Mouse (Mus musculus) CH12.LX (cell line): ENCODE results near the gene Fcnb. TPM values are rescaled to one million over a fixed set of nuclear protein-coding genes. Genes with fewer than 3 reads are reported as not detected.

Experiments used
- DNase-seq: peaks from one replicate; pipeline ENCODE4 v3.0.0-alpha.2; 2013; ENCODE audit errors: extremely low read depth
- H3K27ac ChIP-seq: 2 replicates; pipeline ENCODE4 v1.5.1; 2012; ENCODE audit warnings: low read depth, mild to moderate bottlenecking, control low read depth, moderate library complexity; ENCODE audit not compliant: insufficient read depth
- H3K27me3 ChIP-seq: replicated peaks from 2 replicates; pipeline ENCODE3; 2012; ENCODE audit warnings: inconsistent platforms
- H3K36me3 ChIP-seq, 2 experiments: replicated peaks in 1 of 2; 2 replicates each; pipeline versions ENCODE3 to v1.6.1; 2012; ENCODE audit warnings: inconsistent platforms in 1 of 2, low read length in 1 of 2, mild to moderate bottlenecking in 1 of 2, mixed read lengths in 1 of 2, moderate library complexity in 1 of 2; ENCODE audit not compliant: control insufficient read depth in 1 of 2, insufficient read depth in 1 of 2
- H3K4me1 ChIP-seq, 2 experiments: 2 replicates each; pipeline ENCODE4 v1.6.1; 2012; ENCODE audit warnings: inconsistent platforms in 1 of 2, moderate library complexity in 1 of 2; ENCODE audit not compliant: insufficient read depth in 2 of 2, control insufficient read depth in 1 of 2
- H3K4me2 ChIP-seq: 2 replicates; pipeline ENCODE4 v1.6.1; 2012; ENCODE audit warnings: low read depth, mild to moderate bottlenecking, control low read depth; ENCODE audit not compliant: poor library complexity, insufficient read depth, severe bottlenecking
- H3K4me3 ChIP-seq, 3 experiments: fragments of 150-350 bp in 1 of 3; sonication (generic) in 1 of 3; replicated peaks in 1 of 3; 2 replicates each; pipeline versions ENCODE3 to v1.5.1; 2011 to 2012; ENCODE audit warnings: low read depth in 2 of 3, low read length in 2 of 3, mild to moderate bottlenecking in 2 of 3, moderate library complexity in 2 of 3, control low read depth in 1 of 3, improper control_type of control experiment in 1 of 3, inconsistent platforms in 1 of 3, mixed read lengths in 1 of 3; ENCODE audit not compliant: poor library complexity in 1 of 3
- H3K79me2 ChIP-seq: replicated peaks from 2 replicates; pipeline ENCODE4 v1.6.1; 2012; ENCODE audit warnings: mild to moderate bottlenecking, moderate library complexity; ENCODE audit not compliant: control insufficient read depth, poor library complexity, insufficient read depth, severe bottlenecking; ENCODE audit errors: extremely low read depth
- H3K9ac ChIP-seq: 2 replicates; pipeline ENCODE4 v1.6.1; 2012; ENCODE audit warnings: low read depth, mild to moderate bottlenecking, control low read depth, moderate library complexity; ENCODE audit not compliant: insufficient read depth
- H3K9me3 ChIP-seq: replicated peaks from 2 replicates; pipeline ENCODE3; 2012; ENCODE audit warnings: low read length, inconsistent platforms, mixed read lengths
- CHD1 ChIP-seq: IDR thresholded peaks from 2 replicates; pipeline ENCODE4 v1.6.1; 2012; ENCODE audit warnings: low read depth, low read length, improper control_type of control experiment, inconsistent platforms
- E2F4 ChIP-seq: IDR thresholded peaks from 2 replicates; pipeline ENCODE4 v1.6.1; 2011; ENCODE audit warnings: low read depth, low read length, improper control_type of control experiment; ENCODE audit not compliant: insufficient replicate concordance
- ELF1 ChIP-seq: IDR thresholded peaks from 2 replicates; pipeline ENCODE4 v1.6.1; 2014; ENCODE audit warnings: low read depth, mild to moderate bottlenecking, inconsistent platforms, low read length, improper control_type of control experiment
- EP300 ChIP-seq: IDR thresholded peaks from 2 replicates; pipeline ENCODE4 v1.6.1; 2011; ENCODE audit warnings: low read length, improper control_type of control experiment
- ETS1 ChIP-seq: conservative IDR thresholded peaks from 2 replicates; pipeline ENCODE4 v1.6.1; 2012; ENCODE audit warnings: low read depth, mild to moderate bottlenecking, inconsistent platforms, low read length, improper control_type of control experiment, moderate library complexity
- GABPA ChIP-seq: IDR thresholded peaks from 2 replicates; pipeline ENCODE4 v1.6.1; 2012; ENCODE audit warnings: low read depth, low read length, improper control_type of control experiment, inconsistent platforms; ENCODE audit not compliant: insufficient replicate concordance
- HCFC1 ChIP-seq: IDR thresholded peaks from 2 replicates; pipeline ENCODE4 v1.6.1; 2012; ENCODE audit warnings: low read depth, mild to moderate bottlenecking, inconsistent platforms, low read length, improper control_type of control experiment
- IRF4 ChIP-seq: IDR thresholded peaks from 2 replicates; pipeline ENCODE4 v1.6.1; 2014; ENCODE audit warnings: low read depth, mild to moderate bottlenecking, inconsistent platforms, low read length, improper control_type of control experiment
- JUND ChIP-seq: conservative IDR thresholded peaks from 2 replicates; pipeline ENCODE4 v1.6.1; 2011; ENCODE audit warnings: low read depth, low read length, improper control_type of control experiment
- NELFE ChIP-seq: IDR thresholded peaks from 2 replicates; pipeline ENCODE4 v1.6.1; 2011; ENCODE audit warnings: low read depth, low read length, improper control_type of control experiment
- NRF1 ChIP-seq: IDR thresholded peaks from 2 replicates; pipeline ENCODE4 v1.6.1; 2014; ENCODE audit warnings: low read depth, mild to moderate bottlenecking, inconsistent platforms, low read length, improper control_type of control experiment, moderate library complexity
- PAX5 ChIP-seq: IDR thresholded peaks from 2 replicates; pipeline ENCODE4 v1.6.1; 2012; ENCODE audit warnings: low read length, inconsistent platforms, mixed read lengths
- POLR2A ChIP-seq: IDR thresholded peaks from 2 replicates; pipeline ENCODE4 v1.6.1; 2011; ENCODE audit warnings: low read depth, mild to moderate bottlenecking, improper control_type of control experiment, low read length
- POLR2AphosphoS2 ChIP-seq: IDR thresholded peaks from 2 replicates; pipeline ENCODE4 v1.6.1; 2011; ENCODE audit warnings: low read depth, low read length, improper control_type of control experiment
- RAD21 ChIP-seq: IDR thresholded peaks from 2 replicates; pipeline ENCODE4 v1.6.1; 2011; ENCODE audit warnings: low read depth, mild to moderate bottlenecking, low read length, improper control_type of control experiment, moderate library complexity
- RCOR1 ChIP-seq: conservative IDR thresholded peaks from 2 replicates; pipeline ENCODE4 v1.6.1; 2012; ENCODE audit warnings: low read depth, mild to moderate bottlenecking, inconsistent platforms, low read length, improper control_type of control experiment
- SIN3A ChIP-seq: IDR thresholded peaks from 2 replicates; pipeline ENCODE4 v1.6.1; 2012; ENCODE audit warnings: low read length, improper control_type of control experiment, inconsistent platforms
- SMC3 ChIP-seq: IDR thresholded peaks from 2 replicates; pipeline ENCODE4 v1.6.1; 2011; ENCODE audit warnings: low read depth, low read length, improper control_type of control experiment
- UBTF ChIP-seq: IDR thresholded peaks from 2 replicates; pipeline ENCODE4 v1.6.1; 2012; ENCODE audit warnings: low read depth, mild to moderate bottlenecking, inconsistent platforms, low read length, improper control_type of control experiment, moderate library complexity
- USF1 ChIP-seq: IDR thresholded peaks from 2 replicates; pipeline ENCODE4 v1.6.1; 2014; ENCODE audit warnings: low read depth, mild to moderate bottlenecking, inconsistent platforms, low read length, improper control_type of control experiment
- USF2 ChIP-seq: conservative IDR thresholded peaks from 2 replicates; pipeline ENCODE4 v1.6.1; 2011; ENCODE audit warnings: low read depth, low read length, improper control_type of control experiment
- dilution Hi-C: fragments of 300-500 bp; cut with MboI; formaldehyde crosslinking; loops from 2 replicates; pipeline ENCODE4 v1.14.3; 2020; ENCODE audit warnings: low sequenced_read_pairs; ENCODE audit not compliant: extremely low pct_unique_long_range_greater_than_20kb, extremely low pct_ligation_motif_present
- in situ Hi-C: fragments of 300-500 bp; cut with MboI; formaldehyde crosslinking; loops from 3 replicates; pipeline ENCODE4 v1.14.3; 2019; ENCODE audit warnings: low sequenced_read_pairs, low pct_ligation_motif_present, low pct_unique_long_range_greater_than_20kb, mixed read lengths
- polyA plus RNA-seq: library from polyadenylated mRNA; unstranded; fragments of >175 nt; gene quantifications from 2 replicates; pipeline ENCODE4 v1.2.1, GENCODE M21; 2012; ENCODE audit warnings: low read depth; ENCODE audit not compliant: insufficient read length
- total RNA-seq, 2 experiments: library from RNA; depleted of rRNA; stranded (reverse); fragments of 300-350 nt in 1 of 2; fragments of >200 nt in 1 of 2; gene quantifications; 2 replicates each; pipeline ENCODE4 v1.2.3; 2012 to 2014

The Fcnb gene
- total and polyA plus RNA-seq, 3 experiments, result not detected

DNA sequence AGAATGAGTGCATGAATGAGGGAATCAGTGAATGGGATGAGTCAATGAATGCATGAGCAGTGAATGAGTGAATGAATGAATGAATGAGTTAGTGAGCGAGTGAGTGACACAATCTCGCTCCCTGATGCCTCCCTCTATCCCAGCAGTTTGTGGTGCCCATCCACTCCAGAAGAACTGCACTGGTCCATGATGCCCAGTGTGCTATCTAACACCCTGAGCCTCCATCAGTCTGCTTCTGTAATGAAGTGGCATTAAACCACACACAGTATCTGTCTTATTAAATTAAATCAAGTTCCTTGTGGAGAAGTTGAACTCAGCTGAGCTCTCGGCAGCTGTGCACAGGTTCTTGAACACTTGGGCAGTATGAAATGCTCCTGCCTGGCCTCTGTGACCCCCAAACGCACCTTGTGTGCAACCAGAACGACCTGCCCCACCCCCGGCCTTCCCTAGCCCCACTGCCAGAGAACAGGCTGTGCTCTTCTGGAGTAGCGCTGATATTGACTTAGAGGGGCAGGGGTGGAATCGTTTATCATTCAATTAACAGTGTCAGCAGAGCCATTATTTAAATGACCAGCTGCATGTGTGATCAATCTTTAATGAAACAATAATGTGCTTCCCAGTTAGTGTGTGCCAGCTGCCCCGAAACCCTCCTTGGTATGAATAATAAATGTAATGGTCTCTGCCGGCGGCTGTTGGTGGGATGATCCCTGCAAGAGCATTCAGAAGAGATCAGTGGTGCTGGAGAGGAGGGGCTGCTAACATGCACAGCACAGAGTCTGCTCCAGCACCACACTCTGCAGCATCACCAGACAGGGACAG is 33.0 kb upstream of the Fcnb start:
- no peak for TF ChIP-seq GABPA
- TF ChIP-seq IRF4, result no peak
- Histone ChIP-seq H3K27me3 (peaks cover 88% of the 10 kb centered on the region), H3K79me2 (no peaks in the 10 kb centered on the region), H3K4me3 (no peak overlapping the region), H3K9me3 (peaks cover 14% of the 10 kb centered on the region), H3K4me2 (no peak overlapping the region), H3K27ac (no peak overlapping the region), H3K9ac (no peak overlapping the region), H3K36me3 (no peaks in the 10 kb centered on the region), H3K4me1 (no peaks in the 10 kb centered on the region)
- no peak for DNase-seq
- dilution Hi-C loops (no loop called here), in situ Hi-C loops (no loop called here)

GRCm38 (mm10) chr2:28108763-28109162 is 24.1 kb upstream of the Fcnb start:
- Histone ChIP-seq H3K27ac (no peak overlapping the region), H3K79me2 (no peaks in the 10 kb centered on the region), H3K4me1 (no peaks in the 10 kb centered on the region), H3K4me2 (no peak overlapping the region), H3K9ac (no peak overlapping the region), H3K36me3 (no peaks in the 10 kb centered on the region), H3K4me3 (no peak overlapping the region), H3K27me3 (peaks cover 90% of the 10 kb centered on the region), H3K9me3 (no peaks in the 10 kb centered on the region)
- TF ChIP-seq NRF1, result no peak
- no peak for TF ChIP-seq POLR2AphosphoS2
- no peak for TF ChIP-seq JUND
- TF ChIP-seq ETS1, result no peak
- TF ChIP-seq UBTF, result no peak
- no peak for TF ChIP-seq ELF1
- no peak for TF ChIP-seq USF1
- no peak for TF ChIP-seq HCFC1
- TF ChIP-seq EP300, result no peak
- no peak for TF ChIP-seq GABPA
- no peak for TF ChIP-seq SIN3A
- TF ChIP-seq USF2, result no peak
- no peak for TF ChIP-seq RCOR1
- no peak for TF ChIP-seq E2F4
- TF ChIP-seq SMC3, result no peak
- TF ChIP-seq RAD21, result no peak
- no peak for TF ChIP-seq POLR2A
- TF ChIP-seq PAX5, result no peak
- TF ChIP-seq CHD1, result no peak
- TF ChIP-seq NELFE, result no peak
- no peak for DNase-seq
- in situ Hi-C loops, result no loop called here
- dilution Hi-C loops, result no loop called here
